Mouse (Mus musculus) kidney, adult 2 months (tissue): Measurements from ENCODE around the gene Col19a1.

Experiments
- CTCF ChIP-seq: fragments of 200-500 bp; conservative IDR thresholded peaks from 2 replicates; pipeline ENCODE4 v1.5.1; 2011; ENCODE audit warnings: low read depth, mild to moderate bottlenecking, control low read depth, low read length, moderate library complexity, mixed read lengths; ENCODE audit not compliant: insufficient read depth, insufficient read length
- POLR2A ChIP-seq: fragments of 200-500 bp; IDR thresholded peaks from one replicate; pipeline ENCODE4 v1.6.1; 2011; ENCODE audit warnings: low read depth, low read length, control low read depth

- TF ChIP-seq CTCF, result no peak
- TF ChIP-seq POLR2A, result no peak
Observed at GRCm38 (mm10) chr1:24372471-24373258, 214.6 kb downstream of the Col19a1 start.
